Mouse (Mus musculus) lung, adult 2 months (tissue): ENCODE results near the gene Bst1.

Source experiments
- CTCF ChIP-seq: fragments of 200-500 bp; IDR thresholded peaks from 2 replicates; pipeline ENCODE4 v1.5.1; 2011; ENCODE audit warnings: mild to moderate bottlenecking, low read length, control low read depth; ENCODE audit not compliant: insufficient read depth
- POLR2A ChIP-seq: fragments of 200-500 bp; IDR thresholded peaks from 2 replicates; pipeline ENCODE4 v1.6.1; 2011; ENCODE audit warnings: low read depth, mild to moderate bottlenecking, control low read depth, low read length, borderline replicate concordance; ENCODE audit errors: extremely low read depth

- TF ChIP-seq POLR2A: no peak
- no peak for TF ChIP-seq CTCF
These were observed 47.1 kb upstream of the Bst1 start for GRCm38 (mm10) chr5:43771555-43771954.
